Mouse (Mus musculus) spleen, adult 2 months (tissue): Measurements from ENCODE around the gene Myh9. TPM values are rescaled to one million over a fixed set of nuclear protein-coding genes. Genes with fewer than 3 reads are reported as not detected.

Experiments used
- DNase-seq, 2 experiments: peaks; one replicate each; pipeline versions ENCODE4 v3.0.0 to v3.0.0-alpha.2; 2012 to 2021; ENCODE audit warnings: low spot score in 2 of 2, low read depth in 1 of 2
- H3K27ac ChIP-seq: fragments of 200-500 bp; 2 replicates; pipeline ENCODE4 v1.5.1; 2012; ENCODE audit warnings: low read length, inconsistent platforms; ENCODE audit not compliant: insufficient read depth
- H3K27me3 ChIP-seq: fragments of 200-500 bp; 2 replicates; pipeline ENCODE4 v1.6.1; 2012; ENCODE audit warnings: mild to moderate bottlenecking, moderate library complexity, low read length, inconsistent platforms; ENCODE audit not compliant: control insufficient read depth, insufficient read depth
- H3K36me3 ChIP-seq: fragments of 200-500 bp; 2 replicates; pipeline ENCODE4 v1.6.1; 2012; ENCODE audit warnings: mild to moderate bottlenecking, low read length, inconsistent platforms; ENCODE audit not compliant: control insufficient read depth, insufficient read depth
- H3K4me1 ChIP-seq: fragments of 200-500 bp; 2 replicates; pipeline ENCODE4 v1.6.1; 2011; ENCODE audit warnings: inconsistent platforms; ENCODE audit not compliant: control insufficient read depth, insufficient read depth, insufficient read length
- H3K4me3 ChIP-seq: fragments of 200-500 bp; 2 replicates; pipeline ENCODE4 v1.5.1; 2011; ENCODE audit warnings: mild to moderate bottlenecking, inconsistent platforms; ENCODE audit not compliant: insufficient read depth, insufficient read length; ENCODE audit errors: extremely low read depth
- CTCF ChIP-seq: fragments of 200-500 bp; IDR thresholded peaks from 2 replicates; pipeline ENCODE4 v1.5.1; 2011; ENCODE audit warnings: mild to moderate bottlenecking, inconsistent platforms; ENCODE audit not compliant: insufficient read depth, insufficient read length, insufficient replicate concordance; ENCODE audit errors: extremely low read depth
- POLR2A ChIP-seq: fragments of 200-500 bp; IDR thresholded peaks from 2 replicates; pipeline ENCODE4 v1.6.1; 2011; ENCODE audit warnings: low read depth, low read length, inconsistent platforms
- WGBS: fragments of 180-500 bp; shearing (Covaris S2); methylation state at CpG from one replicate; pipeline ENCODE4 v1.1.7; 2018; 5-methylcytosine and 5-hydroxymethylcytosine counted together
- polyA plus RNA-seq: library from polyadenylated mRNA; depleted of rRNA; stranded (reverse); fragments of >200 nt; gene quantifications from 2 replicates; pipeline ENCODE4 v1.2.3, GENCODE M21; 2012

The Myh9 gene
- polyA plus RNA-seq, 1 experiment, result 138 TPM

- TF ChIP-seq POLR2A (no peak), CTCF (no peak)
- Histone ChIP-seq H3K4me1 (no peaks in the 10 kb centered on the region; the same call in 1 of the 2 replicates), H3K36me3 (peaks cover 86% of the 10 kb centered on the region), H3K27me3 (no peaks in the 10 kb centered on the region), H3K4me3 (no peak overlapping the region), H3K27ac (no peak overlapping the region)
- DNase-seq, result no peak
- 74% methylated on average over 1 of the region's 1 CpGs for WGBS
Measured at GRCm38 (mm10) chr15:77785807-77786206, 56.2 kb downstream of the Myh9 start.

- Histone ChIP-seq H3K27me3 (no peaks in the 10 kb centered on the region), H3K27ac (no peak overlapping the region), H3K4me1 (no peaks in the 10 kb centered on the region), H3K4me3 (no peak overlapping the region), H3K36me3 (peaks cover 87% of the 10 kb centered on the region)
- DNase-seq, result no peak
- 93% methylated on average over 22 of the region's 22 CpGs for WGBS
- TF ChIP-seq CTCF, result no peak
Measured at GRCm38 (mm10) chr15:77784039-77784824, 57.7 kb downstream of the Myh9 start.

GRCm38 (mm10) chr15:77782449-77783014 is 59.4 kb downstream of the Myh9 start:
- Histone ChIP-seq H3K27me3 (no peaks in the 10 kb centered on the region), H3K27ac (no peak overlapping the region), H3K36me3 (peaks cover 93% of the 10 kb centered on the region), H3K4me1 (no peaks in the 10 kb centered on the region), H3K4me3 (no peak overlapping the region)
- TF ChIP-seq CTCF (peak; percentile 51; the same call in 1 of the 2 replicates), POLR2A (no peak)
- DNase-seq, result no peak
- WGBS, result 83% methylated on average over 11 of the region's 11 CpGs

- H3K4me3 ChIP-seq, result no peak overlapping the region
- no peak overlapping the region for H3K27ac ChIP-seq
- no peaks in the 10 kb centered on the region for H3K4me1 ChIP-seq
- H3K27me3 ChIP-seq, result no peaks in the 10 kb centered on the region
- H3K36me3 ChIP-seq, result peaks cover 93% of the 10 kb centered on the region
- TF ChIP-seq POLR2A (no peak), CTCF (peak; percentile 93)
- DNase-seq, result peak; percentile 57 to 71
- WGBS, result 69% methylated on average over 20 of the region's 20 CpGs
Measured at GRCm38 (mm10) chr15:77775186-77775963, 66.6 kb downstream of the Myh9 start.

GRCm38 (mm10) chr15:77774303-77774702 is 67.7 kb downstream of the Myh9 start:
- DNase-seq, result no peak
- 92% methylated on average over 10 of the region's 10 CpGs for WGBS
- Histone ChIP-seq H3K36me3 (peaks cover 92% of the 10 kb centered on the region), H3K4me1 (no peaks in the 10 kb centered on the region), H3K27ac (no peak overlapping the region), H3K4me3 (no peak overlapping the region), H3K27me3 (no peaks in the 10 kb centered on the region)
- TF ChIP-seq CTCF, result no peak
- TF ChIP-seq POLR2A, result no peak

- no peak overlapping the region for H3K4me3 ChIP-seq
- H3K27ac ChIP-seq, result 0 out of 2 replicates have a peak overlapping the region, but pooled peaks have one; percentile 10
- H3K27me3 ChIP-seq, result no peaks in the 10 kb centered on the region
- DNase-seq, result no peak
- 86% methylated on average over 19 of the region's 19 CpGs for WGBS
- H3K4me1 ChIP-seq, result no peaks in the 10 kb centered on the region
- no peak for TF ChIP-seq POLR2A
- H3K36me3 ChIP-seq, result peaks cover 92% of the 10 kb centered on the region
Measured at GRCm38 (mm10) chr15:77773099-77773915, 68.7 kb downstream of the Myh9 start.
